Mouse (Mus musculus): ENCODE results near the gene Gtpbp2. TPM values are rescaled to one million over a fixed set of nuclear protein-coding genes. Genes with fewer than 3 reads are reported as not detected.

The Gtpbp2 gene
- polyA plus RNA-seq, 1 experiment from 2014 or later: 39.1 TPM

Other genes with a start within 250 kb of the Gtpbp2 start
- gene Vegfa, start 128.7 kb upstream of the Gtpbp2 start, polyA plus RNA-seq (2016; fragmentation: Nextera tagmentation; extraction: Ambion mirVana): 6.5 and 6.9 TPM in 2 replicates
- 121 and 125 TPM in 2 replicates for gene Mrps18a, start 50.0 kb upstream of the Gtpbp2 start, polyA plus RNA-seq (2016; fragmentation: Nextera tagmentation; extraction: Ambion mirVana)
- gene Rsph9, start 16.8 kb upstream of the Gtpbp2 start, polyA plus RNA-seq (2016; fragmentation: Nextera tagmentation; extraction: Ambion mirVana): 5.5 and 5.8 TPM in 2 replicates
- gene Mad2l1bp, start 7.5 kb upstream of the Gtpbp2 start, polyA plus RNA-seq (2016; fragmentation: Nextera tagmentation; extraction: Ambion mirVana): 34.0 and 35.6 TPM in 2 replicates
- gene Polh, start 41.6 kb downstream of the Gtpbp2 start, polyA plus RNA-seq (2016; fragmentation: Nextera tagmentation; extraction: Ambion mirVana): 12.5 and 12.7 TPM in 2 replicates
- 29.9 and 32.4 TPM in 2 replicates for gene Xpo5, start 41.8 kb downstream of the Gtpbp2 start, polyA plus RNA-seq (2016; fragmentation: Nextera tagmentation; extraction: Ambion mirVana)
- gene Polr1c, start 87.0 kb downstream of the Gtpbp2 start, polyA plus RNA-seq (2016; fragmentation: Nextera tagmentation; extraction: Ambion mirVana): 44.5 and 48.6 TPM in 2 replicates
- 66.6 and 72.0 TPM in 2 replicates for gene Yipf3, start 87.0 kb downstream of the Gtpbp2 start, polyA plus RNA-seq (2016; fragmentation: Nextera tagmentation; extraction: Ambion mirVana)
- gene Lrrc73, start 92.5 kb downstream of the Gtpbp2 start, polyA plus RNA-seq (2016; fragmentation: Nextera tagmentation; extraction: Ambion mirVana): 0.89 and 0.91 TPM in 2 replicates
- gene Tjap1, start 122.0 kb downstream of the Gtpbp2 start, polyA plus RNA-seq (2016; fragmentation: Nextera tagmentation; extraction: Ambion mirVana): 43.7 and 44.1 TPM in 2 replicates
- 0.28 and 0.33 TPM in 2 replicates for gene Dlk2, start 136.4 kb downstream of the Gtpbp2 start, polyA plus RNA-seq (2016; fragmentation: Nextera tagmentation; extraction: Ambion mirVana)
- 7.2 and 7.3 TPM in 2 replicates for gene Abcc10, start 167.3 kb downstream of the Gtpbp2 start, polyA plus RNA-seq (2016; fragmentation: Nextera tagmentation; extraction: Ambion mirVana)
- 10.2 and 11.6 TPM in 2 replicates for gene Zfp318, start 222.7 kb downstream of the Gtpbp2 start, polyA plus RNA-seq (2016; fragmentation: Nextera tagmentation; extraction: Ambion mirVana)